Mouse (Mus musculus) liver, embryonic 15.5 days (tissue): ENCODE results near the gene Lrp5. TPM values are rescaled to one million over a fixed set of nuclear protein-coding genes. Genes with fewer than 3 reads are reported as not detected.
A peak's percentile ranks its signal among the peaks of the same experiment; 100 is the strongest.

Source experiments
- ATAC-seq: fragments of 200-750 bp; cut with Nextera tagmentation; 2 replicates; pipeline ENCODE4 v1.8.0; 2017; ENCODE audit warnings: moderate number of reproducible peaks, mild to moderate bottlenecking, moderate library complexity; ENCODE audit not compliant: insufficient read depth
- H3K27ac ChIP-seq: fragments of 300-500 bp; sonication (generic); replicated peaks from 2 replicates; pipeline ENCODE4 v1.5.1; 2015; ENCODE audit warnings: mild to moderate bottlenecking, inconsistent platforms
- H3K27me3 ChIP-seq: fragments of 300-500 bp; sonication (generic); 2 replicates; pipeline ENCODE4 v1.6.1; 2015; ENCODE audit warnings: mild to moderate bottlenecking, inconsistent platforms
- H3K36me3 ChIP-seq: fragments of 300-500 bp; sonication (generic); replicated peaks from 2 replicates; pipeline ENCODE4 v1.6.1; 2015; ENCODE audit warnings: moderate library complexity, mild to moderate bottlenecking, inconsistent platforms
- H3K4me1 ChIP-seq: fragments of 300-500 bp; sonication (generic); replicated peaks from 2 replicates; pipeline ENCODE4 v1.6.1; 2015; ENCODE audit warnings: inconsistent platforms
- H3K4me2 ChIP-seq: fragments of 300-500 bp; sonication (generic); 2 replicates; pipeline ENCODE4 v1.6.1; 2015; ENCODE audit warnings: moderate library complexity, mild to moderate bottlenecking, inconsistent platforms
- H3K4me3 ChIP-seq: fragments of 300-500 bp; sonication (generic); replicated peaks from 2 replicates; pipeline ENCODE4 v1.5.1; 2015; ENCODE audit warnings: mild to moderate bottlenecking, inconsistent platforms
- H3K9ac ChIP-seq: fragments of 300-500 bp; sonication (generic); 2 replicates; pipeline ENCODE4 v1.6.1; 2015; ENCODE audit warnings: moderate library complexity, mild to moderate bottlenecking, inconsistent platforms
- H3K9me3 ChIP-seq: fragments of 300-500 bp; sonication (generic); replicated peaks from 2 replicates; pipeline ENCODE4 v1.6.1; 2016; ENCODE audit warnings: inconsistent platforms
- WGBS: fragments of 180-500 bp; shearing (Covaris S2); methylation state at CpG from one replicate; pipeline ENCODE4 v1.1.7; 2015; ENCODE audit warnings: mixed read lengths; ENCODE audit not compliant: insufficient replicate concordance; 5-methylcytosine and 5-hydroxymethylcytosine counted together
- polyA plus RNA-seq: library from polyadenylated mRNA; unstranded; fragments of >200 nt; fragmentation: Nextera tagmentation; extraction: Ambion mirVana; gene quantifications from 2 replicates; pipeline ENCODE4 v1.2.1, GENCODE M21; 2015

Gene Lrp5
- polyA plus RNA-seq, 1 experiment from 2014 or later: 2.1 TPM

GRCm38 (mm10) chr19:3654940-3655339, 31.4 kb downstream of the Lrp5 start:
- Histone ChIP-seq H3K4me1 (peaks cover 25% of the 10 kb centered on the region), H3K27ac (no peak overlapping the region), H3K4me3 (no peak overlapping the region), H3K27me3 (no peaks in the 10 kb centered on the region), H3K9me3 (no peaks in the 10 kb centered on the region), H3K4me2 (no peak overlapping the region), H3K36me3 (peaks cover 47% of the 10 kb centered on the region), H3K9ac (no peak overlapping the region)
- ATAC-seq: no peak
- WGBS: 31% methylated on average over 4 of the region's 4 CpGs

GRCm38 (mm10) chr19:3654058-3654457, 32.3 kb downstream of the Lrp5 start:
- no peak overlapping the region for H3K9ac ChIP-seq
- H3K4me2 ChIP-seq: no peak overlapping the region
- H3K9me3 ChIP-seq: no peaks in the 10 kb centered on the region
- no peaks in the 10 kb centered on the region for H3K27me3 ChIP-seq
- 59% methylated on average over 5 of the region's 5 CpGs for WGBS
- peaks cover 24% of the 10 kb centered on the region for H3K4me1 ChIP-seq
- 0 out of 2 replicates have a peak, but pooled peaks have one; percentile 16 for ATAC-seq
- H3K27ac ChIP-seq: no peak overlapping the region
- peaks cover 49% of the 10 kb centered on the region for H3K36me3 ChIP-seq
- H3K4me3 ChIP-seq: no peak overlapping the region

GRCm38 (mm10) chr19:3653508-3653907, 32.9 kb downstream of the Lrp5 start:
- Histone ChIP-seq H3K9me3 (no peaks in the 10 kb centered on the region), H3K4me1 (peaks cover 26% of the 10 kb centered on the region), H3K9ac (no peak overlapping the region), H3K4me3 (no peak overlapping the region), H3K27ac (no peak overlapping the region), H3K27me3 (no peaks in the 10 kb centered on the region), H3K4me2 (no peak overlapping the region), H3K36me3 (peaks cover 44% of the 10 kb centered on the region)
- ATAC-seq: no peak
- 59% methylated on average over 4 of the region's 4 CpGs for WGBS

GRCm38 (mm10) chr19:3651989-3652388, 34.4 kb downstream of the Lrp5 start:
- Histone ChIP-seq H3K9ac (no peak overlapping the region), H3K4me3 (no peak overlapping the region), H3K36me3 (peaks cover 40% of the 10 kb centered on the region), H3K4me2 (no peak overlapping the region), H3K27me3 (no peaks in the 10 kb centered on the region), H3K9me3 (no peaks in the 10 kb centered on the region), H3K27ac (no peak overlapping the region), H3K4me1 (peaks cover 33% of the 10 kb centered on the region)
- ATAC-seq: no peak
- 78% methylated on average over 13 of the region's 13 CpGs for WGBS

GRCm38 (mm10) chr19:3651220-3651619, 35.1 kb downstream of the Lrp5 start:
- no peak for ATAC-seq
- no peak overlapping the region for H3K4me2 ChIP-seq
- peaks cover 30% of the 10 kb centered on the region for H3K4me1 ChIP-seq
- H3K9me3 ChIP-seq: no peaks in the 10 kb centered on the region
- no peak overlapping the region for H3K4me3 ChIP-seq
- H3K27me3 ChIP-seq: no peaks in the 10 kb centered on the region
- H3K27ac ChIP-seq: no peak overlapping the region
- H3K9ac ChIP-seq: no peak overlapping the region
- H3K36me3 ChIP-seq: peaks cover 39% of the 10 kb centered on the region
- 89% methylated on average over 3 of the region's 3 CpGs for WGBS

GRCm38 (mm10) chr19:3650448-3650847, 35.9 kb downstream of the Lrp5 start:
- peaks cover 27% of the 10 kb centered on the region for H3K4me1 ChIP-seq
- H3K36me3 ChIP-seq: peaks cover 43% of the 10 kb centered on the region
- H3K9me3 ChIP-seq: no peaks in the 10 kb centered on the region
- H3K9ac ChIP-seq: no peak overlapping the region
- no peaks in the 10 kb centered on the region for H3K27me3 ChIP-seq
- no peak for ATAC-seq
- H3K4me3 ChIP-seq: no peak overlapping the region
- 66% methylated on average over 3 of the region's 3 CpGs for WGBS
- no peak overlapping the region for H3K27ac ChIP-seq
- H3K4me2 ChIP-seq: no peak overlapping the region

GRCm38 (mm10) chr19:3648830-3649450, 37.4 kb downstream of the Lrp5 start:
- Histone ChIP-seq H3K27me3 (no peaks in the 10 kb centered on the region), H3K4me2 (no peak overlapping the region), H3K27ac (no peak overlapping the region), H3K9me3 (no peaks in the 10 kb centered on the region), H3K9ac (no peak overlapping the region), H3K36me3 (peaks cover 55% of the 10 kb centered on the region), H3K4me3 (no peak overlapping the region), H3K4me1 (peaks cover 22% of the 10 kb centered on the region)
- WGBS: 77% methylated on average over 11 of the region's 11 CpGs
- ATAC-seq: no peak

- Histone ChIP-seq H3K27ac (0 out of 2 replicates have a peak overlapping the region, but pooled peaks have one; percentile 7), H3K4me2 (no peak overlapping the region), H3K9ac (no peak overlapping the region), H3K4me1 (peaks cover 14% of the 10 kb centered on the region), H3K4me3 (no peak overlapping the region), H3K36me3 (peaks cover 61% of the 10 kb centered on the region), H3K9me3 (no peaks in the 10 kb centered on the region), H3K27me3 (no peaks in the 10 kb centered on the region)
- 74% methylated on average over 3 of the region's 3 CpGs for WGBS
- peak; percentile 23; the same call in 1 of the 2 replicates for ATAC-seq
These were observed 38.4 kb downstream of the Lrp5 start for GRCm38 (mm10) chr19:3647999-3648398.

GRCm38 (mm10) chr19:3645813-3646212, 40.6 kb downstream of the Lrp5 start:
- WGBS: 69% methylated on average over 3 of the region's 3 CpGs
- H3K4me3 ChIP-seq: no peak overlapping the region
- H3K27me3 ChIP-seq: no peaks in the 10 kb centered on the region
- no peak; the same call in 1 of the 2 replicates for ATAC-seq
- H3K36me3 ChIP-seq: peaks cover 44% of the 10 kb centered on the region
- H3K9me3 ChIP-seq: no peaks in the 10 kb centered on the region
- H3K9ac ChIP-seq: no peak overlapping the region
- peaks cover 14% of the 10 kb centered on the region for H3K4me1 ChIP-seq
- H3K27ac ChIP-seq: no peak overlapping the region
- no peak overlapping the region for H3K4me2 ChIP-seq

GRCm38 (mm10) chr19:3645318-3645717, 41.0 kb downstream of the Lrp5 start:
- ATAC-seq: no peak
- no peak overlapping the region for H3K27ac ChIP-seq

GRCm38 (mm10) chr19:3639561-3639960, 46.8 kb downstream of the Lrp5 start:
- no peaks in the 10 kb centered on the region for H3K9me3 ChIP-seq
- peaks cover 18% of the 10 kb centered on the region for H3K4me1 ChIP-seq
- H3K36me3 ChIP-seq: peaks cover 16% of the 10 kb centered on the region
- 72% methylated on average over 7 of the region's 7 CpGs for WGBS
- H3K4me3 ChIP-seq: no peak overlapping the region
- no peak overlapping the region for H3K27ac ChIP-seq
- H3K9ac ChIP-seq: no peak overlapping the region
- no peak overlapping the region for H3K4me2 ChIP-seq
- no peaks in the 10 kb centered on the region for H3K27me3 ChIP-seq
- ATAC-seq: no peak

More at GRCm38 (mm10) chr19:3645318-3645717, 41.0 kb downstream of the Lrp5 start:
- H3K4me2 ChIP-seq: no peak overlapping the region
- H3K9ac ChIP-seq: no peak overlapping the region
- WGBS: 75% methylated on average over 4 of the region's 4 CpGs
- H3K4me1 ChIP-seq: peaks cover 10% of the 10 kb centered on the region
- peaks cover 39% of the 10 kb centered on the region for H3K36me3 ChIP-seq
- H3K9me3 ChIP-seq: no peaks in the 10 kb centered on the region
- no peak overlapping the region for H3K4me3 ChIP-seq
- H3K27me3 ChIP-seq: no peaks in the 10 kb centered on the region

- peaks cover 10% of the 10 kb centered on the region for H3K36me3 ChIP-seq
- no peak overlapping the region for H3K9ac ChIP-seq
- ATAC-seq: peak; percentile 46; the same call in 1 of the 2 replicates
- H3K27ac ChIP-seq: peak overlapping the region; percentile 41; the same call in 1 of the 2 replicates
- no peaks in the 10 kb centered on the region for H3K27me3 ChIP-seq
- no peak overlapping the region for H3K4me3 ChIP-seq
- no peaks in the 10 kb centered on the region for H3K9me3 ChIP-seq
- H3K4me1 ChIP-seq: peaks cover 18% of the 10 kb centered on the region
- no peak overlapping the region for H3K4me2 ChIP-seq
- 58% methylated on average over 8 of the region's 8 CpGs for WGBS
These were observed 47.7 kb downstream of the Lrp5 start for GRCm38 (mm10) chr19:3638698-3639097.
